12 mouse cellular contexts compared by ENCODE assay signal in the genomic region with DNA sequence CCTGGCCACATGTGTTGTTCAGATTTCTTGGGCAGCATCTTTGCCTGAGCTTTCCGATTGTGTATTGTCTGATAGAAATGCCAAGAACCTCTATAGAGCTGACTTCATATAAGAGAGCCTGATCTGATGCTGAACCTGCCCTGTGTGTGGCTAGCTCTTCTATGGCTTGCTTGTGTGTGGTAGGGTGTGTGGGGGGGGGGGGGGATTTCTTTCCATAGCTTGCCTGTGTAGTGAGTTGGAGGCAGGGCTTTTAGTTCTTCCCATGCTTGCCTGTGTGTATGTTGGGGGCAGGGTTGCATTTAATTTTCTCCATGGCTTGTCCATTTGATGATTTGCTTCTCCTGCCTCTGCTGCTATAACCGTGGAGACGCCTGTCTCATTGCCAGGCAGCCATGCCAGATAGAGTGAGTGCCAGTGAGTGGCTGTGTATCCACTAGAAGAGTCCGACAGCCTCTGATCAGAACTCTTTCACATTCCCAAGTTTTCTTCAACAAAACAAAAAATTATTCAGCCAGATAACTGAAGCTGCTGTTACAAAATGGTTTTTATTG. TPM values are rescaled to one million over a fixed set of nuclear protein-coding genes. Genes with fewer than 3 reads are reported as not detected.
DNase-seq lines count a peak whose midpoint lies in the region; ATAC-seq and TF ChIP-seq lines count a peak whose summit lies in the region.
"Had no signal": no experiment of that assay in that cellular context is flagged by ENCODE, and none has a peak within 500 bp of the region (broad histone marks: within the 10 kb centered on the region; RNA-seq: fewer than 3 reads in every experiment).

No protein-coding gene starts in this region.

- peak overlapping the region; percentile 55 for H3K27ac ChIP-seq in heart, embryonic 13.5 days (replicated peaks)
- no peak overlapping the region for H3K27ac ChIP-seq in heart, adult 2 months
- peak overlapping the region; percentile 32; the same call in 1 of the 2 replicates for H3K27ac ChIP-seq in midbrain, embryonic 13.5 days
- no peak overlapping the region for H3K27ac ChIP-seq in midbrain, embryonic 11.5 days (ENCODE audit: low read depth, low read length)
- H3K27ac ChIP-seq in hindbrain, embryonic 16.5 days (ENCODE audit: low read depth, low read length) = no peak overlapping the region
- H3K27ac ChIP-seq: liver, embryonic 14.5 days had no signal

- no peak for TF ChIP-seq POLR2A in heart, adult 2 months (IDR thresholded peaks at IDR 0.05; ENCODE audit: insufficient read depth, low read depth, low read length)

- intact Hi-C loops in heart, adult 2 months (cut with DNase I) = no loop called here

- H3K36me3 ChIP-seq in heart, embryonic 13.5 days = peaks cover 96% of the 10 kb centered on the region
- H3K36me3 ChIP-seq in heart, adult 2 months (ENCODE audit: control insufficient read depth, insufficient read depth, low read length) = no peaks in the 10 kb centered on the region
- peaks cover 83% of the 10 kb centered on the region for H3K36me3 ChIP-seq in midbrain, embryonic 13.5 days
- H3K36me3 ChIP-seq in midbrain, embryonic 11.5 days (ENCODE audit: control insufficient read depth, insufficient read depth, low read length) = peaks cover 20% of the 10 kb centered on the region
- H3K36me3 ChIP-seq in hindbrain, embryonic 16.5 days (ENCODE audit: control insufficient read depth, insufficient read depth, low read length) = peaks cover 17% of the 10 kb centered on the region

- DNase-seq in heart, adult 2 months = no peak
- no peak for DNase-seq in midbrain, embryonic 11.5 days (ENCODE audit: low spot score, missing footprints)
- DNase-seq in lung, postnatal 25 days (ENCODE audit: low spot score) = peak; percentile 46
- no peak for DNase-seq in natural killer cell, adult 2 months (ENCODE audit: low spot score in 2 of 2)
- no peak for DNase-seq in Muller cell, postnatal 12 days (ENCODE audit: inconsistent ontology term)

- H3K4me2 ChIP-seq in heart, embryonic 13.5 days = no peak overlapping the region
- H3K4me2 ChIP-seq in midbrain, embryonic 13.5 days (replicated peaks) = no peak overlapping the region
- no peak overlapping the region for H3K4me2 ChIP-seq in midbrain, embryonic 11.5 days
- no peak overlapping the region for H3K4me2 ChIP-seq in hindbrain, embryonic 16.5 days (ENCODE audit: low read length)
- H3K4me2 ChIP-seq: embryonic facial prominence, embryonic 13.5 days had no signal

- 77% methylated on average over 4 of the region's 4 CpGs for WGBS in heart, embryonic 13.5 days
- WGBS in heart, adult 2 months = 75% methylated on average over 4 of the region's 4 CpGs
- WGBS in midbrain, embryonic 13.5 days = 82% methylated on average over 4 of the region's 4 CpGs
- 89% methylated on average over 4 of the region's 4 CpGs for WGBS in midbrain, embryonic 11.5 days
- WGBS in hindbrain, embryonic 16.5 days = 52% methylated on average over 4 of the region's 4 CpGs

- H3K4me1 ChIP-seq in heart, embryonic 13.5 days = peaks cover 29% of the 10 kb centered on the region
- H3K4me1 ChIP-seq in heart, adult 2 months (ENCODE audit: control insufficient read depth, insufficient read depth, low read length) = no peaks in the 10 kb centered on the region
- peaks cover under 1% of the 10 kb centered on the region; the same call in 1 of the 2 replicates for H3K4me1 ChIP-seq in midbrain, embryonic 13.5 days (replicated peaks)
- H3K4me1 ChIP-seq in midbrain, embryonic 11.5 days (ENCODE audit: control insufficient read depth, insufficient read depth, low read length) = no peaks in the 10 kb centered on the region
- H3K4me1 ChIP-seq in hindbrain, embryonic 16.5 days (ENCODE audit: control insufficient read depth, insufficient read depth, low read depth, low read length) = no peaks in the 10 kb centered on the region
- H3K4me1 ChIP-seq: embryonic facial prominence, embryonic 13.5 days had no signal

- H3K9me3 ChIP-seq in heart, embryonic 13.5 days = no peaks in the 10 kb centered on the region
- no peaks in the 10 kb centered on the region for H3K9me3 ChIP-seq in midbrain, embryonic 13.5 days
- H3K9me3 ChIP-seq in midbrain, embryonic 11.5 days (ENCODE audit: control insufficient read depth, low read length) = no peaks in the 10 kb centered on the region
- H3K9me3 ChIP-seq in hindbrain, embryonic 16.5 days (ENCODE audit: control insufficient read depth, low read length) = no peaks in the 10 kb centered on the region
- H3K9me3 ChIP-seq: embryonic facial prominence, embryonic 13.5 days had no signal

- H3K4me3 ChIP-seq in heart, embryonic 13.5 days = no peak overlapping the region
- no peak overlapping the region for H3K4me3 ChIP-seq in heart, adult 2 months
- no peak overlapping the region for H3K4me3 ChIP-seq in midbrain, embryonic 13.5 days (replicated peaks)
- no peak overlapping the region for H3K4me3 ChIP-seq in midbrain, embryonic 11.5 days (ENCODE audit: low read depth, low read length)
- H3K4me3 ChIP-seq in hindbrain, embryonic 16.5 days (ENCODE audit: low read length) = no peak overlapping the region
- H3K4me3 ChIP-seq: embryonic facial prominence, embryonic 13.5 days; myocyte had no signal

- no peak overlapping the region for H3K9ac ChIP-seq in heart, embryonic 13.5 days
- no peak overlapping the region for H3K9ac ChIP-seq in heart, adult 2 months (ENCODE audit: low read depth, low read length)
- no peak overlapping the region for H3K9ac ChIP-seq in midbrain, embryonic 13.5 days (replicated peaks)
- no peak overlapping the region for H3K9ac ChIP-seq in midbrain, embryonic 11.5 days (ENCODE audit: low read length)
- no peak overlapping the region for H3K9ac ChIP-seq in hindbrain, embryonic 16.5 days (ENCODE audit: low read depth, low read length)
- H3K9ac ChIP-seq: embryonic facial prominence, embryonic 13.5 days; liver, embryonic 14.5 days had no signal

- TF ChIP-seq EP300 in heart, adult 2 months (IDR thresholded peaks at IDR 0.05; ENCODE audit: insufficient read depth, low read depth, low read length) = no peak

- no peak for ATAC-seq in heart, embryonic 13.5 days (ENCODE audit: extremely low read depth, insufficient number of reproducible peaks, low FRiP score, low TSS enrichment)
- ATAC-seq in midbrain, embryonic 13.5 days = no peak
- ATAC-seq in midbrain, embryonic 11.5 days (ENCODE audit: low FRiP score) = no peak
- peak; percentile 77 for ATAC-seq in hindbrain, embryonic 16.5 days

- no peaks in the 10 kb centered on the region for H3K79me2 ChIP-seq in heart, adult 2 months (replicated peaks; ENCODE audit: control insufficient read depth, insufficient read depth, low read length)

- no peaks in the 10 kb centered on the region for H3K27me3 ChIP-seq in heart, embryonic 13.5 days (replicated peaks)
- H3K27me3 ChIP-seq in heart, adult 2 months (ENCODE audit: control insufficient read depth, insufficient read depth, low read length) = no peaks in the 10 kb centered on the region
- H3K27me3 ChIP-seq in midbrain, embryonic 13.5 days = no peaks in the 10 kb centered on the region
- no peaks in the 10 kb centered on the region for H3K27me3 ChIP-seq in midbrain, embryonic 11.5 days (ENCODE audit: control insufficient read depth, insufficient read depth, low read length)
- H3K27me3 ChIP-seq in hindbrain, embryonic 16.5 days (replicated peaks; ENCODE audit: control insufficient read depth, insufficient read depth, low read length) = no peaks in the 10 kb centered on the region
- H3K27me3 ChIP-seq: embryonic facial prominence, embryonic 13.5 days had no signal

- no peak for TF ChIP-seq CTCF in heart, adult 2 months (IDR thresholded peaks at IDR 0.05)

RNA-seq across cellular contexts. Expression of gene Mroh8, which starts 28.4 kb away (rescaled TPM):
- 0.29 and 0.32 TPM in 2 replicates for polyA plus RNA-seq in heart, embryonic 13.5 days (2015; fragmentation: Nextera tagmentation; extraction: Ambion mirVana)
- total RNA-seq in heart, adult 2 months (2021) = under 1 TPM; 0.18 to 0.21 TPM
- 0.08 and 0.26 TPM in 2 replicates for polyA plus RNA-seq in heart, adult 2 months (2012; rRNA removed)
- polyA plus RNA-seq in midbrain, embryonic 13.5 days (2015; fragmentation: Nextera tagmentation; extraction: Ambion mirVana) = 0.43 and 0.52 TPM in 2 replicates
- polyA plus RNA-seq in midbrain, embryonic 11.5 days (2014; fragmentation: Nextera tagmentation; extraction: Ambion mirVana) = 0.43 and 0.68 TPM in 2 replicates
- polyA plus RNA-seq in hindbrain, embryonic 16.5 days (2015; fragmentation: Nextera tagmentation; extraction: Ambion mirVana) = 0.47 and 0.51 TPM in 2 replicates

RNA-seq across cellular contexts. Expression of gene Rpn2, which starts 29.0 kb away (rescaled TPM):
- polyA plus RNA-seq in heart, embryonic 13.5 days (2015; fragmentation: Nextera tagmentation; extraction: Ambion mirVana) = 192 and 198 TPM in 2 replicates
- 100 to 1,000 TPM in 1 of 2 experiments, 10 to 100 TPM in 1; 97.5 to 102 TPM for total RNA-seq in heart, adult 2 months (2021)
- 95.1 and 125 TPM in 2 replicates for polyA plus RNA-seq in heart, adult 2 months (2012; rRNA removed)
- polyA plus RNA-seq in midbrain, embryonic 13.5 days (2015; fragmentation: Nextera tagmentation; extraction: Ambion mirVana) = 202 and 211 TPM in 2 replicates
- 234 and 237 TPM in 2 replicates for polyA plus RNA-seq in midbrain, embryonic 11.5 days (2014; fragmentation: Nextera tagmentation; extraction: Ambion mirVana)
- polyA plus RNA-seq in hindbrain, embryonic 16.5 days (2015; fragmentation: Nextera tagmentation; extraction: Ambion mirVana) = 237 and 246 TPM in 2 replicates

RNA-seq across cellular contexts. Expression of gene Ghrh, which starts 39.5 kb away (rescaled TPM):
- not detected in 2 replicates for polyA plus RNA-seq in heart, embryonic 13.5 days (2015; fragmentation: Nextera tagmentation; extraction: Ambion mirVana)
- total RNA-seq in heart, adult 2 months (2021) = not detected
- not detected in 2 replicates for polyA plus RNA-seq in heart, adult 2 months (2012; rRNA removed)
- 1.6 and 3.4 TPM in 2 replicates for polyA plus RNA-seq in midbrain, embryonic 13.5 days (2015; fragmentation: Nextera tagmentation; extraction: Ambion mirVana)
- polyA plus RNA-seq in midbrain, embryonic 11.5 days (2014; fragmentation: Nextera tagmentation; extraction: Ambion mirVana) = 0.48 and 1.6 TPM in 2 replicates
- 0.91 and 1.0 TPM in 2 replicates for polyA plus RNA-seq in hindbrain, embryonic 16.5 days (2015; fragmentation: Nextera tagmentation; extraction: Ambion mirVana)
- total RNA-seq: heart, postnatal 14 days had no signal
- polyA plus RNA-seq: myocyte had no signal

RNA-seq across cellular contexts. Expression of gene Manbal, which starts 59.6 kb away (rescaled TPM):
- 64.1 and 65.4 TPM in 2 replicates for polyA plus RNA-seq in heart, embryonic 13.5 days (2015; fragmentation: Nextera tagmentation; extraction: Ambion mirVana)
- total RNA-seq in heart, adult 2 months (2021) = 10 to 100 TPM; 14.5 to 20.1 TPM
- polyA plus RNA-seq in heart, adult 2 months (2012; rRNA removed) = 42.6 and 44.2 TPM in 2 replicates
- polyA plus RNA-seq in midbrain, embryonic 13.5 days (2015; fragmentation: Nextera tagmentation; extraction: Ambion mirVana) = 88.1 and 91.0 TPM in 2 replicates
- polyA plus RNA-seq in midbrain, embryonic 11.5 days (2014; fragmentation: Nextera tagmentation; extraction: Ambion mirVana) = 34.7 and 35.9 TPM in 2 replicates
- 120 and 123 TPM in 2 replicates for polyA plus RNA-seq in hindbrain, embryonic 16.5 days (2015; fragmentation: Nextera tagmentation; extraction: Ambion mirVana)

Comparison
In these comparisons a context has a peak if more than half of its experiments do, and no peak if none do; other contexts are left out.
1. H3K27ac ChIP-seq: peak in heart, embryonic 13.5 days (single experiment) and midbrain, embryonic 13.5 days (single experiment); none in heart, adult 2 months (single experiment), midbrain, embryonic 11.5 days (single experiment) and hindbrain, embryonic 16.5 days (single experiment).